Mouse (Mus musculus): Measurements from ENCODE around the gene Lrr1. TPM values are rescaled to one million over a fixed set of nuclear protein-coding genes. Genes with fewer than 3 reads are reported as not detected.

Lrr1 gene
- polyA plus RNA-seq, 1 experiment from 2014 or later = 22.6 TPM

DNA sequence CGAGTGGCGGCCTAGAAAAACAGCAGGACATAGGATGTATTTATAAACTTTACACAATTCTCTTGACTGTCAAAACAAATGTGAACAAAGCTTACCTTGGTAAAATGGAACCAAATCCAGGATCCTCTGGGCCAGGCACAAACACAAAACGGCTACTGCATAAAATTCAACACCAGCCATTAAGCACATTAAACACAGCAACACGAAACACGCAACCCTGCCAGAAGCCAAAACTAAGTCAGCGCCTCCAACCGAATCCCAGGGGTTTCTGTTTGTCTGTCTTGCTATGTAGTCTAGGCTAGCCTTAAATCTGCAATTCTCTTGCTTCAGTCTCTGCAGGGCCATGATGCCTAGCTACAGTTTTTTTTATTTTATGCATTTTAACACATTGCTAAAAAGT lies 39.3 kb downstream of the Lrr1 start:
- no peak overlapping the region for H3K4me3 ChIP-seq (replicated peaks)
- H3K9ac ChIP-seq = no peak overlapping the region
- no peak overlapping the region for H3K27ac ChIP-seq
- no peak for ATAC-seq (replicated peaks; ENCODE audit: low FRiP score)
- WGBS = 91% methylated on average over 7 of the region's 7 CpGs
- H3K36me3 ChIP-seq = peaks cover 79% of the 10 kb centered on the region
- no peaks in the 10 kb centered on the region for H3K9me3 ChIP-seq (replicated peaks)
- no peak overlapping the region for H3K4me2 ChIP-seq
- no peaks in the 10 kb centered on the region for H3K4me1 ChIP-seq
- no peaks in the 10 kb centered on the region for H3K27me3 ChIP-seq

GRCm38 (mm10) chr12:69208520-69208919 lies 39.9 kb downstream of the Lrr1 start:
- Histone ChIP-seq H3K4me3 (replicated peaks) (no peak overlapping the region), H3K9ac (no peak overlapping the region), H3K9me3 (replicated peaks) (no peaks in the 10 kb centered on the region), H3K4me1 (no peaks in the 10 kb centered on the region), H3K4me2 (no peak overlapping the region), H3K27me3 (no peaks in the 10 kb centered on the region), H3K36me3 (peaks cover 79% of the 10 kb centered on the region), H3K27ac (no peak overlapping the region)
- WGBS = 90% methylated on average over 2 of the region's 2 CpGs
- no peak for ATAC-seq (replicated peaks; ENCODE audit: low FRiP score)

DNA sequence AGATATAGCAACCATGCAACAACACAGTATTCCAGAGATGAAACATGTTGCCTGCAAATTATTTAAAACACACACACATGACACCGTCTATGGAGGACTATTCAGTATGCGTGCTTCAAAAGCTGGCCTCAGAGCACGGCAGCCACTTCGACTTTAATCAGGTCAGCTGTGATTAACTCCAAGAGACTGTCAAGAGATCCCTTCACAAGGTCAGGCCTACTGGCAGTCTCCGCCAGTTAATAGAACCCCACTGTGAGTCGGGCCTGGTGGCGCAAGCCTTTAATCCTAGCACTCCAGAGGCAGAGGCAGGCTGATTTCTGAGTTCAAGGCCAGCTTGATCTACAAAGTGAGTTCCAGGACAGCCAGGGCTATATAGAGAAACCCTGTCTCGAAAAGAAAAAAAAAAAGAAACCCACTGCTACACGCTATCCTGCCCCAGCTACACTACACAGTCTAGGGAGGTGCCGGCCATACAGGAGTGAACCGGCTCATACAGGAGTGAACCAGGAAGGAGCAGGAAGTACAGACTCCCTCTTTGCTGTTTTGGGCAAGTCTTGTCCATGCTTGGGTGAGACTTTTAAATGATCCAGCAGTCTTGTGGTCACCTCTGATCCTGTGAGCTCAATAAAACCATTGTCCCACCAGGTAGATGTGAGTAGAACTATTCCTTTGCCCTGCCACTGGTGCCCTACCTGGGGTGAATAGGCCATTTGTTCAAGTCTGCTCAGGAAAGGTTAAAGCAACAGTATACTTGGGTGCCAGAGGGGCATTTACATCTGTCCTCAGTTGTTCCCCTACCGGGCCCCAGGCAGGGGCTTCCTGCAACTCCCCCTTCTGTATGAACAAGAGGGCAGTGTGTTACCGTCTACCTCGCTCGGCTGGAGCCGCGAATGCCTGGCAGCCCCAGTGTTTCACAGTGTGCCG lies 41.7 kb downstream of the Lrr1 start:
- H3K9me3 ChIP-seq (replicated peaks) = no peaks in the 10 kb centered on the region
- 88% methylated on average over 18 of the region's 18 CpGs for WGBS
- no peaks in the 10 kb centered on the region for H3K4me1 ChIP-seq
- H3K9ac ChIP-seq = no peak overlapping the region
- no peak overlapping the region for H3K4me3 ChIP-seq (replicated peaks)
- no peaks in the 10 kb centered on the region for H3K27me3 ChIP-seq
- no peak overlapping the region for H3K27ac ChIP-seq
- peak; percentile 60 for ATAC-seq (replicated peaks; ENCODE audit: low FRiP score)
- H3K36me3 ChIP-seq = peaks cover 87% of the 10 kb centered on the region
- no peak overlapping the region for H3K4me2 ChIP-seq

DNA sequence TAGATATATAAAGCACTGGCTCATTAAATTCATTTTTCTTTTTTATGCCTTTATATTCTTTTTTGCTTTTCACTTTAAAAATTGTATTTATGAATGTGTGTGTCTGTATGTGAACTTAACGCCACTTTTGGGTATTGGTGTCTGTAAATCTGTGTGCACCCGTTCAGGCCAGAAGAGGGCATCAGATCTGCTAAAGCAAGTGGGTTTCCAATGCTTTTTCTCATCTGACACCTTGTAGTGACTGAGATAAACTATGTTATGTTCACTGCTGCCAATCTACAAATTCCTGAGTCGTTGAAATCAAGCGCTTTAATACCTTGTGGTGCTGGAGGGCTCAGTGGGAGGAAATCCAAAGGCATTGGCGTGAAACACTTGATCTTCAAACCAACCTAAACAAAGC lies 42.4 kb downstream of the Lrr1 start:
- no peak overlapping the region for H3K27ac ChIP-seq
- no peaks in the 10 kb centered on the region for H3K9me3 ChIP-seq (replicated peaks)
- no peaks in the 10 kb centered on the region for H3K27me3 ChIP-seq
- H3K9ac ChIP-seq = no peak overlapping the region
- no peak overlapping the region for H3K4me2 ChIP-seq
- no peak for ATAC-seq (replicated peaks; ENCODE audit: low FRiP score)
- no peak overlapping the region for H3K4me3 ChIP-seq (replicated peaks)
- H3K36me3 ChIP-seq = peaks cover 90% of the 10 kb centered on the region
- H3K4me1 ChIP-seq = no peaks in the 10 kb centered on the region
- WGBS = 81% methylated on average over 5 of the region's 5 CpGs

GRCm38 (mm10) chr12:69213186-69213777 lies 44.7 kb downstream of the Lrr1 start:
- WGBS = 95% methylated on average over 13 of the region's 13 CpGs
- Histone ChIP-seq H3K4me3 (replicated peaks) (no peak overlapping the region), H3K9me3 (replicated peaks) (no peaks in the 10 kb centered on the region), H3K27ac (no peak overlapping the region), H3K4me1 (no peaks in the 10 kb centered on the region), H3K27me3 (no peaks in the 10 kb centered on the region), H3K9ac (no peak overlapping the region), H3K36me3 (peaks cover 93% of the 10 kb centered on the region), H3K4me2 (no peak overlapping the region)
- no peak for ATAC-seq (replicated peaks; ENCODE audit: low FRiP score)

DNA sequence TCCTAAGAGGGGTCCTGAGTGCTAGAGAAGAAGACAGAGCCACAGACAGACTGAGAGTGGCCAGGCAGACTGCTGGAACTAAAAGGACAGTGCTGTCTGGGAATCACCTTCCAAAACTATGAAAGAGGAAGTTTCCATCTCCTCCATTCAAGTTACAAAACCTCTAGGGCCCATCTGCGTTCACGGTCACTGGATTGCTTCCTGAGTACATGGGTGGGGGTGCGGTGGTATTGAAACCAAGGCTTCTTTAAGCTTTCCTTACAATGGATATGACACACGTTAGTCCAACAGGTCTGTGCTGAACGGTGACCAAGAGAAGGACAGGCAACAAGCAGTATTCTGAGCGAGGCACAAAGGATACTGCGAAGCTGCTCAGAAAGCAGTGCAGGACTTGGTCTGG lies 45.8 kb downstream of the Lrr1 start:
- Histone ChIP-seq H3K9ac (no peak overlapping the region), H3K4me1 (no peaks in the 10 kb centered on the region), H3K27me3 (no peaks in the 10 kb centered on the region), H3K27ac (no peak overlapping the region), H3K4me3 (replicated peaks) (no peak overlapping the region), H3K36me3 (peaks cover 95% of the 10 kb centered on the region), H3K4me2 (no peak overlapping the region), H3K9me3 (replicated peaks) (no peaks in the 10 kb centered on the region)
- WGBS = 93% methylated on average over 7 of the region's 7 CpGs
- no peak for ATAC-seq (replicated peaks; ENCODE audit: low FRiP score)

DNA sequence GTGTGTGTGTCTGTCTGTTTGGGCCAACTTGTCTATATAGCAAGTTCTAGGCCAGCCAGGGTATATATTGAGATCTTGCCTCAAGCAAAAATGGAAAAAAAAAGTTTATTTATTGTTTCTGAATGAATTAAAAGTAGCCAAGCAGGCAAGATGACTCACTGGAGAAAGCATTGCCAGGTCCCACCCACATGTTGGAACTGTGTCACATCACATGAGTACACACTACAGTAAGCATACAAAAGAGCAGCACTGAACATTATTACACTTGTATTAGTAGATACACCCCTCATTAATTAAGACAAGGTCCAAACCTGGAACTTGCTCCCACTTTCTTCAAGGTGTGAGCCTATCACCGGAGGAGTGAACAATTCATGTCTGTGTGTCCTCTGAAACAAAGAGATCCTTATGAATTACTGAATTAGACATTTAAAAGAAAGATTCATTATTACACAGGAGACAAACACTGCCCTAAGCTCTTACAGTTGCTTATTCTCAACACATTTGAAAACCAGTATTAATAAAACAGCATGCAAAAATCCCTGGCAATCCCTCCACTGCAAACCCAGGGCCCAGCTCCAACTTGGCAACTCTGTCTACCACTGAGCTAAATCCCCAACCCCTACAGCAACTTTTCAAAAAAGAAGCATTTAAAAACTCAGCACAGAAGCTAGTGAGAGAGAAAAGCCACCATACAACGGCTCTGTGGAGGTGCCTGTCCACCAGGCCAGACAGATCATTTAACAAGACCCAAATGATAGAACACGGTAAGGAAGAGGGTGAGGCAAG lies 46.6 kb downstream of the Lrr1 start:
- Histone ChIP-seq H3K4me1 (no peaks in the 10 kb centered on the region), H3K4me2 (no peak overlapping the region), H3K9ac (no peak overlapping the region)

DNA sequence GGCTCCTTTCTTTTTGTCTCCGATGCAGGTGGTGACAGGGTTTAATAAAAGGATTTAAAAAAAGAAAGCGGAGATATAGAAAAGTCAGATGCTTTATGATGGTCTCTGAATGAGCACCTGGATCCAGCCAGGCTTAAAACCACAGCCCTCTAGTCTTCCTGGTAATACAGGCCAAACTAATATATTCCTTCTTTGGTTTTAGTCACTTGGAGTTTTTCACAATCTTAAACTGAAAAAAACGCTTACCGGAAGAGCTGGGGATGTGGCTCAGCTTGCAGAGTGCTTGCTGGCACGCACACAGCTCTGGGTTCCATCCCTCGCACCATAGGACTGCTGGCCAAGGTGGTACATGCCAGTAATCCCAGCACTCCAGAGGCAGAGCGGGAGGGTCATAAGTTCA lies 48.0 kb downstream of the Lrr1 start:
- H3K4me3 ChIP-seq (replicated peaks) = no peak overlapping the region
- H3K27me3 ChIP-seq = no peaks in the 10 kb centered on the region
- H3K27ac ChIP-seq = no peak overlapping the region
- 93% methylated on average over 7 of the region's 7 CpGs for WGBS
- no peak overlapping the region for H3K9ac ChIP-seq
- peaks cover 97% of the 10 kb centered on the region for H3K36me3 ChIP-seq
- peaks cover 7% of the 10 kb centered on the region; the same call in 1 of the 2 replicates for H3K4me1 ChIP-seq
- ATAC-seq (replicated peaks; ENCODE audit: low FRiP score) = no peak
- no peak overlapping the region for H3K4me2 ChIP-seq
- H3K9me3 ChIP-seq (replicated peaks) = no peaks in the 10 kb centered on the region

More for the DNA sequence above, 46.6 kb downstream of the Lrr1 start:
- H3K36me3 ChIP-seq = peaks cover 95% of the 10 kb centered on the region
- no peaks in the 10 kb centered on the region for H3K27me3 ChIP-seq
- no peak for ATAC-seq (replicated peaks; ENCODE audit: low FRiP score)
- no peaks in the 10 kb centered on the region for H3K9me3 ChIP-seq (replicated peaks)
- WGBS = 92% methylated on average over 3 of the region's 3 CpGs
- H3K27ac ChIP-seq = no peak overlapping the region
- no peak overlapping the region for H3K4me3 ChIP-seq (replicated peaks)

DNA sequence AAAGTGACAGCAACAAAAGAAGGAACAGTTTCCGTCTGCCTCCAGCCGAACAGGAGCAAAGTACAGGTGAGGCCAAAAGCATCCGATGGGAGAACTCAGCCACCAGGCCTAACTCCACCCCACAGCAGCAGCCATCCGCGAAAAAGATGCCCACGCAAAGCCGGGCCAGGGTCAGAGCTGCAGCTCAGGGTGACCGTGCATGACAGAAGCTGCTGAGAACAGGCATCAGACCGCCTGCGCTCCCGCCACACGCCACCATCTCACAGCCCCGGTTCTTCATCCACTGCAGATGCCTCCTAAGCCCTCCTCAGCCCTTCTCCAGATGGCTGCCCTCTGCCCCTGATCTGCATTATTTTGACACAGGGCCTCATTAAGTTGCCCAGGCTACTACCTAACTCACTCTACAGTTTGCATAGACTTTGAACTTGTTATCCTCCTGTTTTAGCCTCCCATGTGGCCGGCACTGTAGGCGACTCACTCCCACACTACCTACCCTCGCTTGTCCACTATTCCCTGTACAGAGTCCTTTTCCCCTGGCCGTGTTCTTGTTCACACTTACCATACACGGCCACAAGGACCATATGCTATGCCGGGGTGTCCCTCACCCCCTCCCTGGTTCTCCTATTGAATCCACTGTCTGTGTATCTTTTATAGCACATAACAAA lies 52.1 kb downstream of the Lrr1 start:
- Histone ChIP-seq H3K9me3 (replicated peaks) (no peaks in the 10 kb centered on the region), H3K9ac (no peak overlapping the region), H3K27ac (peak overlapping the region; percentile 0; the same call in 1 of the 2 replicates), H3K4me3 (replicated peaks) (no peak overlapping the region), H3K36me3 (peaks cover 86% of the 10 kb centered on the region), H3K27me3 (no peaks in the 10 kb centered on the region), H3K4me1 (peaks cover 7% of the 10 kb centered on the region; the same call in 1 of the 2 replicates), H3K4me2 (no peak overlapping the region)
- peak; percentile 76 for ATAC-seq (replicated peaks; ENCODE audit: low FRiP score)
- 65% methylated on average over 19 of the region's 19 CpGs for WGBS

- peaks cover 14% of the 10 kb centered on the region for H3K4me1 ChIP-seq
- H3K9ac ChIP-seq = peak within 1 kb of the TSS; percentile 53
- WGBS = 0% methylated on average over 37 of the region's 37 CpGs
- H3K36me3 ChIP-seq = peaks cover 27% of the 10 kb centered on the region
- H3K4me2 ChIP-seq = peak within 1 kb of the TSS; percentile 65
- peak; percentile 98 for ATAC-seq (replicated peaks; ENCODE audit: low FRiP score)
- H3K4me3 ChIP-seq (replicated peaks) = peak within 1 kb of the TSS; percentile 83
- peak within 1 kb of the TSS; percentile 93 for H3K27ac ChIP-seq
- no peaks in the 10 kb centered on the region for H3K27me3 ChIP-seq
- no peaks in the 10 kb centered on the region for H3K9me3 ChIP-seq (replicated peaks)
Observed at GRCm38 (mm10) chr12:69227776-69228466, 59.3 kb downstream of the Lrr1 start, which contains the start of gene Pole2. TSS of gene Pole2 (minus strand) at chr12:69228195.

Measured in kidney, embryonic 15.5 days (tissue).